Comparison of ENCODE assay signal across 8 mouse cellular contexts in the genomic region with DNA sequence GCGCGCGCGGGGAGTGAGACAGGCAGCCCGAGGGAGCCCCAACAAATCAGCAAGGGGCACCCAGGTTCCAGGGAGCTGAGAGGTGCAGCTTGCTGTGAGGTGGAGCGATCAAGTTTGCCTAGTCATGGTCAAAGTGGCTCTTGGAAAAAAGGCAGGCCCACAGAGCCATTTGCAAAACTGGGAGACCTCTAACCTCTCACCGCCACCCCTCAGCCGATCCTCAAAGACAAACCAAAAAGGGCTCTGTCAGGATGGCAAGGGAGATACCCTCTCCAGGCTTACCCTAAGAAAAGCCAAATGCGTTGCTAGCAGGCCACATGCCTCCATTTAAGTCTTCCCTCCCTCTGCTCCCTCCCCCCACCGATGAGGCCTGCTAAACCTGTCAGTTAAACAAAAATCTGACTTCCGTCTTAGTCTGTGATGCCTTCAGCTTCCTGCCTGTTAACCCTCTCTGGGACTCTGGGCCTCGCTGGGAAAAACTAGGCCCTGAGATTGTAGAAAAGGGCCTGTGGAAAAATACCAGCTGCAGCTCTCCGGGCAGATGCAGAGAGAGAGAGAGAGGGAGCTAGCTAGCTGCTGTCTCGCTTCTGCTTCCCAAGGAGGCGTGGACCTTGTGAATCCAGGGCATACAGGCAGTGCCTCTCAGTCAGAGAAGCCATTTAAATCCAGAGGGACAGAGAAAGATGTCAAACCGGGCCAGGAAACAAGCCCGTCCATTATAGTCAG. TPM values are rescaled to one million over a fixed set of nuclear protein-coding genes. Genes with fewer than 3 reads are reported as not detected.
DNase-seq lines count a peak whose midpoint lies in the region; ATAC-seq lines count a peak whose summit lies in the region.

No protein-coding gene starts in this region.

- peak overlapping the region; percentile 45 for H3K4me2 ChIP-seq in embryonic facial prominence, embryonic 14.5 days (ENCODE audit: low read depth, low read length)
- peak overlapping the region; percentile 65 for H3K4me2 ChIP-seq in heart, embryonic 14.5 days (ENCODE audit: low read length)
- H3K4me2 ChIP-seq in kidney, embryonic 16.5 days (replicated peaks; ENCODE audit: low read depth, low read length): peak overlapping the region; percentile 48
- H3K4me2 ChIP-seq in liver, embryonic 12.5 days: peak overlapping the region; percentile 85
- H3K4me2 ChIP-seq in neural tube, embryonic 11.5 days (ENCODE audit: low read depth): peak overlapping the region; percentile 29; the same call in 1 of the 2 replicates

- peak overlapping the region; percentile 99 for H3K27ac ChIP-seq in embryonic facial prominence, embryonic 14.5 days (replicated peaks; ENCODE audit: low read depth, low read length)
- peak overlapping the region; percentile 99 for H3K27ac ChIP-seq in heart, embryonic 14.5 days (replicated peaks in 1 of 2; ENCODE audit: control insufficient read depth in 1 of 2, insufficient read depth in 1 of 2, low read depth in 2 of 2, low read length in 2 of 2)
- H3K27ac ChIP-seq in kidney, embryonic 16.5 days (ENCODE audit: low read length): peak overlapping the region; percentile 100
- peak overlapping the region; percentile 100 for H3K27ac ChIP-seq in liver, embryonic 12.5 days
- H3K27ac ChIP-seq in neural tube, embryonic 11.5 days (ENCODE audit: low read depth, low read length): peak overlapping the region; percentile 98

- peak; percentile 58 for ATAC-seq in CD4-positive, CD25-positive, alpha-beta regulatory T cell, adult 4 months
- 0 out of 2 replicates have a peak, but pooled peaks have one; percentile 14 for ATAC-seq in embryonic facial prominence, embryonic 14.5 days (ENCODE audit: low read depth)
- peak; percentile 26; the same call in 1 of the 2 replicates for ATAC-seq in heart, embryonic 14.5 days (ENCODE audit: insufficient number of reproducible peaks, insufficient read depth, low FRiP score, low read depth)
- peak; percentile 49 for ATAC-seq in kidney, embryonic 16.5 days (ENCODE audit: low FRiP score, low TSS enrichment)
- ATAC-seq in liver, embryonic 12.5 days: peak; percentile 76
- 0 out of 2 replicates have a peak, but pooled peaks have one; percentile 8 for ATAC-seq in neural tube, embryonic 11.5 days (ENCODE audit: insufficient read depth, low FRiP score, low TSS enrichment)

- peaks cover under 1% of the 10 kb centered on the region; the same call in 1 of the 2 replicates for H3K36me3 ChIP-seq in embryonic facial prominence, embryonic 14.5 days (ENCODE audit: control insufficient read depth, insufficient read depth, low read length)
- H3K36me3 ChIP-seq in heart, embryonic 14.5 days (ENCODE audit: control insufficient read depth, insufficient read depth, low read length): no peaks in the 10 kb centered on the region; the same call in 1 of the 2 replicates
- H3K36me3 ChIP-seq in kidney, embryonic 16.5 days (ENCODE audit: insufficient read depth, low read length): no peaks in the 10 kb centered on the region
- peaks cover 25% of the 10 kb centered on the region for H3K36me3 ChIP-seq in liver, embryonic 12.5 days
- no peaks in the 10 kb centered on the region for H3K36me3 ChIP-seq in neural tube, embryonic 11.5 days (ENCODE audit: control insufficient read depth, insufficient read depth, low read length)

- peak; percentile 75 for DNase-seq in adrenal gland, postnatal 10 days
- DNase-seq in embryonic facial prominence, embryonic 14.5 days (ENCODE audit: low spot score): peak; percentile 88
- peak; percentile 72 for DNase-seq in neural tube, embryonic 11.5 days (ENCODE audit: low spot score)
- peak; percentile 49 to 72 for DNase-seq in thymus, adult 18-20 months

- no peaks in the 10 kb centered on the region for H3K9me3 ChIP-seq in embryonic facial prominence, embryonic 14.5 days (ENCODE audit: control insufficient read depth, low read length)
- no peaks in the 10 kb centered on the region for H3K9me3 ChIP-seq in heart, embryonic 14.5 days (ENCODE audit: control insufficient read depth, low read length)
- H3K9me3 ChIP-seq in kidney, embryonic 16.5 days (ENCODE audit: low read length): no peaks in the 10 kb centered on the region
- H3K9me3 ChIP-seq in liver, embryonic 12.5 days (replicated peaks): no peaks in the 10 kb centered on the region
- no peaks in the 10 kb centered on the region for H3K9me3 ChIP-seq in neural tube, embryonic 11.5 days (ENCODE audit: control insufficient read depth, low read length)

- H3K4me3 ChIP-seq in embryonic facial prominence, embryonic 14.5 days (ENCODE audit: low read depth, low read length): no peak overlapping the region
- peak overlapping the region in 1 of 2 experiments; percentile 9; a peak in 1 of 4 replicates for H3K4me3 ChIP-seq in heart, embryonic 14.5 days (ENCODE audit: control insufficient read depth in 1 of 2, insufficient read depth in 1 of 2, low read depth in 1 of 2, low read length in 2 of 2)
- 0 out of 2 replicates have a peak overlapping the region, but pooled peaks have one; percentile 6 for H3K4me3 ChIP-seq in kidney, embryonic 16.5 days (ENCODE audit: low read length)
- H3K4me3 ChIP-seq in liver, embryonic 12.5 days: peak overlapping the region; percentile 57
- no peak overlapping the region for H3K4me3 ChIP-seq in neural tube, embryonic 11.5 days (ENCODE audit: low read depth, low read length)

- H3K27me3 ChIP-seq in embryonic facial prominence, embryonic 14.5 days (replicated peaks; ENCODE audit: control insufficient read depth, insufficient read depth, low read length): no peaks in the 10 kb centered on the region
- no peaks in the 10 kb centered on the region for H3K27me3 ChIP-seq in heart, embryonic 14.5 days (ENCODE audit: control insufficient read depth, insufficient read depth, low read length)
- H3K27me3 ChIP-seq in kidney, embryonic 16.5 days (ENCODE audit: insufficient read depth, low read length): no peaks in the 10 kb centered on the region
- H3K27me3 ChIP-seq in liver, embryonic 12.5 days (replicated peaks): no peaks in the 10 kb centered on the region
- H3K27me3 ChIP-seq in neural tube, embryonic 11.5 days (ENCODE audit: control insufficient read depth, insufficient read depth, low read length): no peaks in the 10 kb centered on the region

- peak overlapping the region; percentile 63 for H3K9ac ChIP-seq in embryonic facial prominence, embryonic 14.5 days (ENCODE audit: low read depth, low read length)
- H3K9ac ChIP-seq in heart, embryonic 14.5 days (ENCODE audit: low read length): peak overlapping the region; percentile 79
- H3K9ac ChIP-seq in kidney, embryonic 16.5 days (replicated peaks; ENCODE audit: low read length): peak overlapping the region; percentile 74
- peak overlapping the region; percentile 85 for H3K9ac ChIP-seq in liver, embryonic 12.5 days
- H3K9ac ChIP-seq in neural tube, embryonic 11.5 days (ENCODE audit: low read length): peak overlapping the region; percentile 62

- 6% methylated on average over 12 of the region's 17 CpGs for WGBS in embryonic facial prominence, embryonic 14.5 days
- WGBS in heart, embryonic 14.5 days: 8% methylated on average over 13 of the region's 17 CpGs
- WGBS in kidney, embryonic 16.5 days: 5% methylated on average over 17 of the region's 17 CpGs
- WGBS in liver, embryonic 12.5 days (ENCODE audit: insufficient replicate concordance): 7% methylated on average over 17 of the region's 17 CpGs
- WGBS in neural tube, embryonic 11.5 days: 7% methylated on average over 12 of the region's 17 CpGs

- peaks cover 82% of the 10 kb centered on the region for H3K4me1 ChIP-seq in embryonic facial prominence, embryonic 14.5 days (ENCODE audit: control insufficient read depth, insufficient read depth, low read length)
- H3K4me1 ChIP-seq in heart, embryonic 14.5 days (ENCODE audit: control insufficient read depth in 2 of 2, insufficient read depth in 2 of 2, low read length in 2 of 2): peaks cover 69 to 89% of the 10 kb centered on the region in 2 experiments
- peaks cover 97% of the 10 kb centered on the region for H3K4me1 ChIP-seq in kidney, embryonic 16.5 days (ENCODE audit: insufficient read depth, low read length)
- H3K4me1 ChIP-seq in liver, embryonic 12.5 days: peaks cover 98% of the 10 kb centered on the region
- H3K4me1 ChIP-seq in neural tube, embryonic 11.5 days (ENCODE audit: control insufficient read depth, insufficient read depth, low read length): peaks cover 80% of the 10 kb centered on the region

RNA-seq across cellular contexts. Expression of gene Zmynd8, which starts 13.4 kb away (rescaled TPM):
- polyA plus RNA-seq in CD4-positive, CD25-positive, alpha-beta regulatory T cell, adult 4 months (2017; shearing (Covaris generic)): 10 to 100 TPM; 66.6 to 75.4 TPM
- 10 to 100 TPM; 39.8 to 57.2 TPM for total RNA-seq in adrenal gland, postnatal 10 days (2021)
- 28.6 and 32.7 TPM in 2 replicates for polyA plus RNA-seq in embryonic facial prominence, embryonic 14.5 days (2014; fragmentation: Nextera tagmentation; extraction: Ambion mirVana)
- 35.9 and 38.0 TPM in 2 replicates for polyA plus RNA-seq in heart, embryonic 14.5 days (2014; fragmentation: Nextera tagmentation; extraction: Ambion mirVana)
- 58.2 and 69.4 TPM in 2 replicates for polyA plus RNA-seq in kidney, embryonic 16.5 days (2015; fragmentation: Nextera tagmentation; extraction: Ambion mirVana)
- polyA plus RNA-seq in liver, embryonic 12.5 days (2016; fragmentation: Nextera tagmentation; extraction: Ambion mirVana): 35.7 and 38.5 TPM in 2 replicates
- polyA plus RNA-seq in neural tube, embryonic 11.5 days (2014; fragmentation: Nextera tagmentation; extraction: Ambion mirVana): 52.9 and 54.5 TPM in 2 replicates

Comparison
In these comparisons a context has a peak if more than half of its experiments do, and no peak if none do; other contexts are left out.
1. ATAC-seq: peak in every context shown above with its lines; median percentile 76 in liver, embryonic 12.5 days; 58 in CD4-positive, CD25-positive, alpha-beta regulatory T cell, adult 4 months; 49 in kidney, embryonic 16.5 days; 26 in heart, embryonic 14.5 days; 14 in embryonic facial prominence, embryonic 14.5 days; 8 in neural tube, embryonic 11.5 days.
2. H3K4me2 ChIP-seq: peak in every context shown above with its lines; median percentile 85 in liver, embryonic 12.5 days; 65 in heart, embryonic 14.5 days; 48 in kidney, embryonic 16.5 days; 45 in embryonic facial prominence, embryonic 14.5 days; 29 in neural tube, embryonic 11.5 days.
3. H3K4me3 ChIP-seq: peak in kidney, embryonic 16.5 days (single experiment) and liver, embryonic 12.5 days (single experiment); none in embryonic facial prominence, embryonic 14.5 days (single experiment) and neural tube, embryonic 11.5 days (single experiment).
4. Peak in every context shown above with its lines, with median percentiles within 50 percentile points of each other: DNase-seq, H3K27ac ChIP-seq and H3K9ac ChIP-seq.